Mouse (Mus musculus): ENCODE measurements around the gene Thumpd1.
A peak's percentile ranks its signal among the peaks of the same experiment; 100 is the strongest.
"Not testable (repeated sequence)": the region's sequence is repeated elsewhere in the genome, so short reads cannot be mapped to it uniquely, and the experiment has no call there.

Thumpd1 gene

DNA sequence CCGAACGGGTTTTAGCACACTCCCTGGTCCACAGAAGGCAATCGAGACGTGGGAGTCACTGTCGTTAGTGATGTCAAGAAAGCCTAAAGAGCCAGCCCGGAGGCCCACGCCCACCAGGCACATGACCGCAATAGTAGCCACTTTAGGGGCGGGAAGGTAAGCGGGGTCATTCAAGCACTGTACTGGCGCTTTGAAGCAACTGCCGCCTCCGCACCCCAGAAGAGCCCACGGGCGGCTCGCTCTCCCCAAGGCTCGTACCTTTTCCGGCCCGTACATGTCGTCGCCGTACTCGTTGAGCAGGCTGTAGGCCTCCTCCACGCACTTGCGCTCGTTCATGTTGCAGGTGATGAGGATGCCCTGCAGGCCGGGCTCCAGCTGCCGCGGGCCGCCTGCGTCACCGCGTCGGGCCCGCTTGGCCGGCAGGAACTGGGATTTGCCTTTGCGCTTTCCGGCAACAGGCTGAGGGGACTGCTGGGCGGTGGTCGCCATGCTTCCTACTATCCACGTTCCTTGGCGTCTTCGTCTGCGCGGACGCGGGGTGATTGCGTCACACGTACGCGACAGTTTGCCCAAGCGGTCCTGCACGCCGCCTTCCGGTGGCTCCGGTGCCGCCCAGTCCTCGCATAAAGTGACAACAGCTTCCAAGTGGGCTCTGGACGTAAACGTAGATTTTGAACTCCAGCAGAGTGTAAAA lies at the start of gene Thumpd1:
Gene Thumpd1 (minus strand): TSS at position 546 of the 694 bp plus-strand sequence.
- DNase-seq (ENCODE audit: low spot score in 2 of 2) = peak; percentile 88 to 95

GRCm38 (mm10) chr7:119769895-119770294 lies 49.3 kb upstream of the Thumpd1 start:
- no peak for DNase-seq (ENCODE audit: low spot score in 2 of 2)

DNA sequence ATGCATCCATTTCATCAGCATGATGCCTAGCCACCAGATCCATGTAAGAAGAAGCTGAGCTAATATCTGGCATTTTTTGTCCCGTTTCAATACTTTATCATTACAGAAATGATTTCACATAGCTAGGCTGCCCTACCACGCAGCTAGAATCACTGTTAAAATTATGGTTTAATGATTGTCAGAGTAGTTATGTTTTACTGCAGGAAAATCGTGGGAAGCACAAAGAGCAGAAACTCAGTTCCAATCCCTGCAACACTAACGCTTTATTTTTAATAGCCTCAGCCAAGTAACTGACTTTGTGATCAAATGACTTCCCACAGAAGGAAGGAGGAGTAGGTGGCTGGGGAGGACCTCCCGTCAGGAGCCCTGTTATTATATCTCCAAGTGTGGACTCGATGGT lies 46.4 kb upstream of the Thumpd1 start:
- no peak for DNase-seq (ENCODE audit: low spot score in 2 of 2)

DNA sequence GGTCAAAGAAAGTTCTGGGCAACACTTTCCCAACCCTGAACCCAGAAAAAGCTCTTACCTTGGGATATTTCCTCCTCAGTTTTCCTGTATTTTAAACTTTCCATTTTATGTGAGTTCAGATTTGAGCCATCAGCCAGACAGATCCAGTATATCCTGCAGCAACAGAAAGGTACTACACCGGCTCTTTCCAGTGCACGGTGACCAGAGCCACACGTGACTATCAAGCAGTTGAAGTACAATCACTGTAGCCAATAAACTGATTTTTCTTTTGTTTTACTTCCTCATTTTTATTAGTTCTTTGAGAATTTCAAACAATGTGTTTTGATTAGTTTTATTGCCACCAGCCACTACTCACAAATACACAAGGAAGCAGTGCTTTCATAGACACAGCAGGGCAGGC lies 43.8 kb upstream of the Thumpd1 start:
- no peak for DNase-seq (ENCODE audit: low spot score in 2 of 2)

DNA sequence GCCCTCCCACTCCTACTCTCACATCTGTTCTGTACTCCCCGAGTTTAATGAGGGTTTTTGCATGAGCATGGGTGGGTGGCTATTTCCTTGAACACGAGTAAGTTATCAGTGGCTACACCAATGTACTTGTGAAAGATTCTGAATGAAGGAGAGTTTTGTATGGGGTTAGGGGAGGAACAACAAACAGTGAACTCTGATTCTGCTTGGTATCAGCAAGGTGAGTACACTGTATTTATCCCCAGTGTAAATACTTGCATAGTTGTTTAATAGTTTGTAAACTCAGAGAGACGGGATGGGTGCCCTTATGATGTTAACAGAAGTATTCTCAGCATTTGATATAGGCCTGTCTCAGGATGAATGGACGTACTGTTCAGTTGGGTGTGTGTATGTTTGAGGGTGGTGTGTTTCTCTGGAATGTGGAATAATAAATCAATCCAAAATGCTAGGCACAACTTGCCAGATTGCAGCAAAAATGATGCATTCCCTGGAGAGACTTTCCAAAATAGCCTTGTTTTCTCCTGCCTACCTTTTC lies 41.6 kb upstream of the Thumpd1 start:
- DNase-seq (ENCODE audit: low spot score in 2 of 2) = no peak

- DNase-seq (ENCODE audit: low spot score in 2 of 2) = no peak
Measured at GRCm38 (mm10) chr7:119760527-119760951, 39.9 kb upstream of the Thumpd1 start, which contains the start of gene Acsm3. Gene Acsm3 (plus strand): TSS chr7:119760923.

GRCm38 (mm10) chr7:119753696-119754095 lies 33.1 kb upstream of the Thumpd1 start:
- DNase-seq (ENCODE audit: low spot score in 2 of 2) = no peak

- DNase-seq (ENCODE audit: low spot score in 2 of 2) = no peak
Measured at GRCm38 (mm10) chr7:119749942-119750341, 29.3 kb upstream of the Thumpd1 start.

- no peak for DNase-seq (ENCODE audit: low spot score in 2 of 2)
Measured at GRCm38 (mm10) chr7:119748761-119749160, 28.2 kb upstream of the Thumpd1 start.

GRCm38 (mm10) chr7:119745869-119746268 lies 25.3 kb upstream of the Thumpd1 start:
- no peak for DNase-seq (ENCODE audit: low spot score in 2 of 2)

- no peak for DNase-seq (ENCODE audit: low spot score in 2 of 2)
Measured at GRCm38 (mm10) chr7:119744321-119744720, 23.7 kb upstream of the Thumpd1 start.

DNA sequence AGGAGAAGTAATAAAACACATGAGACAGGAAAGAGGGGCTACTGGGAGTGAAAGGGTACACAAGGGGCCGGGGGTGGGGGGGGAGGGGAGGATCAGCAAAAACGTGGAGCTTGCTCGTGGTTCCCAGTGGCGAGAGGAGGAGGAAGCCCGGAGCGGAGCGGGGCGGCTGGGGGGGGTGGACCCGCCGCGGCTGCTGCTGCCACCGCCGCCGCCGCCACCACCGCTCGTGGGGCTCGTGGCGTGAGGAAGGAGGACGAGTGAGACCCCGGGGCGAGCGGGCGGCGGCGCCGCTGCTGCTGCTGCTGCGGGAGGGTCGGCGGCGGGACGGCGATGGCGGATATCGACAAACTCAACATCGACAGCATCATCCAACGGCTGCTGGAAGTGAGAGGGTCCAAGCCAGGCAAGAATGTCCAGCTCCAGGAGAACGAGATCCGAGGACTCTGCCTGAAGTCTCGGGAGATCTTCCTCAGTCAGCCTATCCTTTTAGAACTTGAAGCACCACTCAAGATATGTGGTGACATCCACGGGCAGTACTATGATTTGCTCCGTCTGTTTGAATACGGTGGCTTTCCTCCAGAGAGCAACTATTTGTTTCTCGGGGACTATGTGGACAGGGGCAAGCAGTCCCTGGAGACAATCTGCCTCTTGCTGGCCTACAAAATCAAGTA lies 19.3 kb upstream of the Thumpd1 start:
- DNase-seq (ENCODE audit: low spot score in 2 of 2) = not testable (repeated sequence)

DNA sequence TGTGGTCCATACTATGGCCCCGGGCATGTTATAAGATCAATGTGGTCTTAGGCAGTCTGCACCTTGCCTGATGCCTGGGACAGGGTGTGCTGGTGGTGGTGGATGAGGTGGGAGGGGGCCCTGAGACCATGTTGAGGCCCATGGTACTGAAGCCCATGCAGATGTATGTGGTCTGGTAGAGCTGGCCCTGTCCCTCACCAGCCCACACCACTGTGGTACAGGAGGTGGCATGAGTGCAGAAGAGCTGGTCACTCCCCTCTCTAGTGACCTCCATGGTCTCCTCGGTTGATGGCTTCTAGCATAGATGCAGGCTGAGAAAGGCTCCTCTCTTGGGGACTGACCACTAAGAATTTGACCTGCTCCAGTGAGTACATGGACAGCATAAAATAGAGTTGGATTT lies 18.3 kb upstream of the Thumpd1 start:
- no peak for DNase-seq (ENCODE audit: low spot score in 2 of 2)

DNA sequence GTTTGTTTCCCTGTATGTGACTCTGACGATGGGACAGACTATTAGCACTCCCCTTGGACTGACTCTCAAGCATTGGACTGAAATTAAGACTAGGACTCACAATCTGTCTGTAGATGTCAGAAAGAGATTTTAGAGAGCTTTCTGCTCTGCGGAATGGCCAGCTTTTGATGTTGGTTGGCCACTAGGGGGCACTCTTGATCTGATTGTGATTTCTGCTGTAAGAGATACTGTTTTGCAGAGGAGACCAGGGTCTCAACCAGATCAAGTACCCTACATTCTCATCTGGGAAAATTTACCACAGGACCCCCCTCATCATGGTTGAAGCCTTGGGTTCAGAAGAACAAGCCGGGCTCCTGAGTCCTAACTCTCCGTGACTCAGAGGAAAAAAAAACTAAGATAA lies 10.7 kb upstream of the Thumpd1 start:
- not testable (repeated sequence) for DNase-seq (ENCODE audit: low spot score in 2 of 2)

DNA sequence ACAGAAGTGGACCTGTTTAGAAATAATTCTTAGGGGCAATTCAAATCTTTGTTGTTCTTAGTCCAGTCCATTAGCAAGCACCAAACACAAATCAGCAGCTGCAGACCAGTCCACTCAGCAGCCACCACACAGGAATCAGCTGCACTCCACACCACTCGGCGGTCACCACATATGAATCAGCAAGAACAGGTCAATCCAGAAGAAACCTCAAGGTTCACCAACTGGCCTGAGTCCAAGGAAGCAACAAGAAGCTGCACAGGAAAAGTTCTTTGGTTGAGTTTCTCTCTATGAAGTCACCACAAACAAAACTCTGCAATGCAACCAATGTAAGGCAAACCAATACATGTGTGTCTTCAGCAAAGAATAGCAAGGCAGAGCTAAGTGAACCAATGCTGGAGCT lies 7.0 kb upstream of the Thumpd1 start:
- no peak for DNase-seq (ENCODE audit: low spot score in 2 of 2)

DNA sequence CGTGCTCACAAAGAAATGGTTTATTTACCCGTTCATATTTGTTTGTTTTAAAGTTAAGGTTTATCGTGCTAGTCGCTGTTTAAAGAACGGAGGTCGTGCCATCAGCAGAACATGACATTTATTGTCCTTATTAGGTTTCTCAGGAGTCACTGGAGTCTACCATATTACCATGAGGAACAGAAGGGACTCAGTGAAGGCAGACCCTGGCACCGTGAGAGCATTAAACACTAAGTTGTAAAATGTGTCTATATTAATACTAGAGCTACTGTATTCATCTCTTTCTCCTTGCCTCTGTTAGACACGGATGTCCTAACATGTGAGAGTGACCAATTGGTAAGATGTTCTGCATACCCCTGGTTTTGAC lies 331 bp upstream of the Thumpd1 start:
- no peak for DNase-seq (ENCODE audit: low spot score in 2 of 2)

DNA sequence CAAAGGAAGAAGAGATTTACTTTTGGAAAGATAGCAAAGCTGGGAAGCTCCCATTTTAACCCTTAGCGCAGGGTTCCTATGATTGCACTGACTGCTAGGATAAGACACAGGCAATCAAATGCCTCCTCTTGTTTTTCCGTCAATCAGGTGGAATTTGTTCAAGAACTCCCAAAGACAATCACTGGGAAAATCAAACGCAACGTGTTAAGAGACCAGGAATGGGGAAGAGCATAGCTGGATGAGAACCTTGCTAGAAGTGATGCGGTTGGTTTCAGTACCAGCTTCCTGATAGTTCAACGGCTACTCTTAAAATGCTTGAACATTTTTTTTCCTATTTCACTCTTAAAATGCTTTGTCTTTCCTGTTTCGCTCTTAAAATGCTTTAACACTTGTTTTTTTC lies 6.5 kb downstream of the Thumpd1 start:
- no peak for DNase-seq (ENCODE audit: low spot score in 2 of 2)

DNA sequence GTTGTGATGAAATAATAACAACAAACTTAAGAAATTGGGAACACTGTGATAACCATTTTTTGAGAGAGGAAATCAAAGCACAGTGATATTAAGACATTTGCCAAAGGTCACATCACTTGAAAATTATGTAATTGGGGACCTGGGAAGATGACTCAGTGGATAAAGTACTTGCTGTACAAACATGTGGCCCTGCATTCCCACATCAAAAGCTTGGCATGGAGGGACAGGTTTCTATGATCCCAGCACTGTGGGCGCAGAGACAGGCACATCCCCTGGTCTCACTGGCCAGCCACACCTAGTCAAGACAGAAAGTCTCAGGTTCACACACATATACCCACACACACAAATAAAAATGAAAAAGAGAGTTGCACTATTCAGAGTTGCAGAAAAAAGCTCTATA lies 25.7 kb downstream of the Thumpd1 start:
- DNase-seq (ENCODE audit: low spot score in 2 of 2) = no peak

DNA sequence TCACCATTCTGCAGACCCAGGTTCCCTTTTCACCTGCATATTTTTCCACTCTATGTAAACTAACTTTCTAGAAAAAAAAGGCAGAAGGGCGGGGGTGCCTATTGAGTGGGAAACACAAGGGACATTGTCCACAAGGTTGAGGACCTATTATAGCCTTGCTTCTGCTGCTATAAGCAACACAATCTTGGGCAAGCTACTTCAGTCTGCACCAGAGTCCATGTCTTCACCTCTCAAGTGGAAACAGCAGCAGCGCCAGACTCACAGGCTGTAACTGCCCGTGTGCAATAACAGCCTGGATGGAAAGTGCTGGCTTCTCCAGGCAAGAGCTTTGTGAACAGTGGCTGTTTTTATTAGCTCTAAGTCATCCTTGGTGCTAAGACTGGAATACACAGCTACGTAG lies 28.3 kb downstream of the Thumpd1 start:
- no peak for DNase-seq (ENCODE audit: low spot score in 2 of 2)

DNA sequence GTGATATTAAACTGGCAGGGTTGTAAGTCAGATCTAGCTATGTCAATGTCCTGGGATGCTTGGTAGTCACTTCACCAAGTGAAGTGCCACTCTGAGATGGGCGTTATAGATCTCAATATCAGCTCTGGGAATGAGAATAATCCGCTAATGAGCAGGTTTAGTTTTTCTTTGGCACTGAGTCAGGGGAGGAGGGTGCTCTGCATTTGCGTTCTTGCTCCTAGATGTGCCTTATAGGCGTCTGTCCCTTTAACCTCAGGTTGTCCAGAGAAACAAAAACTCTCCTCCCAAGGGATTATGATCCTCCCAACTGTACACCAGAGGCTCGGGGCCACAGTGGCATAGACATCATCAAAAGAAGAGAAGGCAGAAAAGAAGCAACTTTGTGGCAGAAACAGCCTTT lies 30.9 kb downstream of the Thumpd1 start, which contains the start of gene Acsm4:
Gene Acsm4 (plus strand): TSS at position 301 of the 400 bp plus-strand sequence.
- DNase-seq (ENCODE audit: low spot score in 2 of 2) = no peak

GRCm38 (mm10) chr7:119682699-119683098 lies 37.9 kb downstream of the Thumpd1 start:
- no peak for DNase-seq (ENCODE audit: low spot score in 2 of 2)

GRCm38 (mm10) chr7:119680107-119680506 lies 40.5 kb downstream of the Thumpd1 start:
- DNase-seq (ENCODE audit: low spot score in 2 of 2) = no peak

GRCm38 (mm10) chr7:119673465-119673864 lies 47.1 kb downstream of the Thumpd1 start:
- peak; percentile 6 to 39 for DNase-seq (ENCODE audit: low spot score in 2 of 2)
